Mouse (Mus musculus) urinary bladder, adult 2 months (tissue): ENCODE results near the gene Rplp0. TPM values are rescaled to one million over a fixed set of nuclear protein-coding genes. Genes with fewer than 3 reads are reported as not detected.
"Not testable (repeated sequence)": the region's sequence is repeated elsewhere in the genome, so short reads cannot be mapped to it uniquely, and the experiment has no call there.

Experiments used
- DNase-seq: peaks from one replicate; pipeline ENCODE4 v3.0.0; 2022; ENCODE audit warnings: low spot score
- polyA plus RNA-seq: library from polyadenylated mRNA; depleted of rRNA; stranded (reverse); fragments of >200 nt; gene quantifications from 2 replicates; pipeline ENCODE4 v1.2.3, GENCODE M21; 2012; rRNA removed

Gene Rplp0
- polyA plus RNA-seq: 2,459 and 2,490 TPM in 2 replicates

- DNase-seq: peak; percentile 99
Measured at GRCm38 (mm10) chr5:115559237-115560101, at the start of gene Rplp0. Gene Rplp0 (plus strand): TSS chr5:115559467.

- DNase-seq: no peak
Measured at GRCm38 (mm10) chr5:115509790-115510689, 49.2 kb upstream of the Rplp0 start.

- DNase-seq: no peak
Measured at GRCm38 (mm10) chr5:115512375-115512774, 46.9 kb upstream of the Rplp0 start.

GRCm38 (mm10) chr5:115513246-115513645, 46.0 kb upstream of the Rplp0 start:
- DNase-seq: no peak

GRCm38 (mm10) chr5:115513721-115514120, 45.5 kb upstream of the Rplp0 start:
- DNase-seq: no peak

- DNase-seq: no peak
Measured at GRCm38 (mm10) chr5:115514346-115514745, 44.9 kb upstream of the Rplp0 start.

GRCm38 (mm10) chr5:115514896-115515587, 44.2 kb upstream of the Rplp0 start:
- DNase-seq: no peak

GRCm38 (mm10) chr5:115516081-115516907, 43.0 kb upstream of the Rplp0 start:
- DNase-seq: no peak

GRCm38 (mm10) chr5:115516908-115517307, 42.4 kb upstream of the Rplp0 start:
- no peak for DNase-seq

GRCm38 (mm10) chr5:115517501-115517900, 41.8 kb upstream of the Rplp0 start:
- no peak for DNase-seq

- DNase-seq: not testable (repeated sequence)
Measured at GRCm38 (mm10) chr5:115518214-115518613, 41.1 kb upstream of the Rplp0 start.

GRCm38 (mm10) chr5:115520325-115520869, 38.9 kb upstream of the Rplp0 start:
- DNase-seq: no peak

- no peak for DNase-seq
Measured at GRCm38 (mm10) chr5:115521553-115522461, 37.5 kb upstream of the Rplp0 start.

- no peak for DNase-seq
Measured at GRCm38 (mm10) chr5:115522531-115522930, 36.7 kb upstream of the Rplp0 start.

GRCm38 (mm10) chr5:115522981-115523499, 36.2 kb upstream of the Rplp0 start:
- no peak for DNase-seq

GRCm38 (mm10) chr5:115523971-115524370, 35.3 kb upstream of the Rplp0 start:
- DNase-seq: no peak

GRCm38 (mm10) chr5:115524471-115524870, 34.8 kb upstream of the Rplp0 start:
- no peak for DNase-seq

- DNase-seq: no peak
Measured at GRCm38 (mm10) chr5:115525416-115525815, 33.9 kb upstream of the Rplp0 start.

GRCm38 (mm10) chr5:115525943-115526342, 33.3 kb upstream of the Rplp0 start:
- no peak for DNase-seq
